Mouse (Mus musculus) bone marrow macrophage, adult 2 months (primary cell): Measurements from ENCODE around the gene Rab30. TPM values are rescaled to one million over a fixed set of nuclear protein-coding genes. Genes with fewer than 3 reads are reported as not detected.
"Not testable (repeated sequence)": the region's sequence is repeated elsewhere in the genome, so short reads cannot be mapped to it uniquely, and the experiment has no call there.

Source experiments
- H3K27ac ChIP-seq: 2 replicates; pipeline ENCODE4 v1.5.1; 2012; ENCODE audit warnings: low read depth, low read length; ENCODE audit not compliant: insufficient read depth
- H3K4me1 ChIP-seq: 2 replicates; pipeline ENCODE4 v1.6.1; 2012; ENCODE audit warnings: low read length; ENCODE audit not compliant: control insufficient read depth, insufficient read depth
- H3K4me3 ChIP-seq: 2 replicates; pipeline ENCODE4 v1.5.1; 2012; ENCODE audit warnings: mild to moderate bottlenecking, low read length, moderate library complexity; ENCODE audit not compliant: insufficient read depth
- CTCF ChIP-seq: IDR thresholded peaks from 2 replicates; pipeline ENCODE4 v1.5.1; 2012; ENCODE audit warnings: low read depth, mild to moderate bottlenecking, low read length, moderate library complexity
- POLR2A ChIP-seq: IDR thresholded peaks from 2 replicates; pipeline ENCODE4 v1.6.1; 2012; ENCODE audit warnings: mild to moderate bottlenecking, low read depth, low read length, borderline replicate concordance
- polyA plus RNA-seq: library from polyadenylated mRNA; stranded (reverse); fragments of >200 nt; gene quantifications from 2 replicates; pipeline ENCODE4 v1.2.4, GENCODE M21; 2012; ENCODE audit not compliant: missing spikeins, insufficient read depth, insufficient read length

Rab30 gene
- polyA plus RNA-seq, 1 experiment: not detected

- H3K4me3 ChIP-seq: peak overlapping the region; percentile 47
- no peak overlapping the region for H3K27ac ChIP-seq
- H3K4me1 ChIP-seq: peaks cover 13% of the 10 kb centered on the region
- TF ChIP-seq CTCF (no peak), POLR2A (no peak)
Observed at GRCm38 (mm10) chr7:92742774-92743173, 1.4 kb downstream of the Rab30 start.

GRCm38 (mm10) chr7:92743325-92743724 is 1.9 kb downstream of the Rab30 start:
- H3K27ac ChIP-seq: no peak overlapping the region
- no peak overlapping the region for H3K4me3 ChIP-seq

GRCm38 (mm10) chr7:92750395-92750794 is 9.0 kb downstream of the Rab30 start:
- no peak overlapping the region for H3K4me3 ChIP-seq
- H3K27ac ChIP-seq: no peak overlapping the region
- no peak for TF ChIP-seq POLR2A
- H3K4me1 ChIP-seq: no peaks in the 10 kb centered on the region

More at GRCm38 (mm10) chr7:92743325-92743724, 1.9 kb downstream of the Rab30 start:
- H3K4me1 ChIP-seq: peaks cover 8% of the 10 kb centered on the region
- TF ChIP-seq CTCF (no peak), POLR2A (no peak)

- Histone ChIP-seq H3K4me1 (no peaks in the 10 kb centered on the region), H3K4me3 (no peak overlapping the region), H3K27ac (no peak overlapping the region)
- TF ChIP-seq CTCF (no peak), POLR2A (no peak)
Observed at GRCm38 (mm10) chr7:92758067-92758466, 16.7 kb downstream of the Rab30 start.

- Histone ChIP-seq H3K27ac (no peak overlapping the region), H3K4me3 (no peak overlapping the region), H3K4me1 (no peaks in the 10 kb centered on the region)
- no peak for TF ChIP-seq CTCF
- no peak for TF ChIP-seq POLR2A
Observed at GRCm38 (mm10) chr7:92760651-92761050, 19.2 kb downstream of the Rab30 start.

DNA sequence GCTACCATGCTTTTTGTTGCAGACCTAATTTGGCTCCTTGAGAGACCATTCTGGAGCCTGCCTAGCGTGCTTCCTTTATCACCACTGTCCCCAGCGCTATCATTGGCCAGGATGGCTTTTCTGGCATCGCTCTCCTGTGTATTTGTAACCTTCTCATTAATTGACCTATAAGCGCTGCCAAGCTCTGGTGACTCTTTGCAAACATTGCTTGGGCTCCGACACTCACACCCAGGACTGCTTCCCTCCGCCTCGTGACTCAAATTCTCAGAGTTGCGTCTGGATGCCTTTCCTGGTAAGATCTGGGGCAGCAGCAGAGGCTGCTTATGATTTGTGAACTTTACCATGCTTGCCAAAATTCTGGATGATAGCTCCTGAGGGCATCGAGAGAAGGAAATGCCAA is 19.8 kb downstream of the Rab30 start:
- H3K27ac ChIP-seq: no peak overlapping the region
- no peak for TF ChIP-seq CTCF
- no peak for TF ChIP-seq POLR2A
- no peaks in the 10 kb centered on the region for H3K4me1 ChIP-seq
- H3K4me3 ChIP-seq: no peak overlapping the region

GRCm38 (mm10) chr7:92765426-92765825 is 24.0 kb downstream of the Rab30 start:
- TF ChIP-seq CTCF (no peak), POLR2A (no peak)
- Histone ChIP-seq H3K4me1 (0 out of 2 replicates have a peak, but pooled peaks cover 2% of the 10 kb centered on the region), H3K27ac (no peak overlapping the region), H3K4me3 (no peak overlapping the region)

GRCm38 (mm10) chr7:92766096-92767090 is 25.0 kb downstream of the Rab30 start:
- H3K4me3 ChIP-seq: no peak overlapping the region
- 0 out of 2 replicates have a peak, but pooled peaks cover 2% of the 10 kb centered on the region for H3K4me1 ChIP-seq
- H3K27ac ChIP-seq: no peak overlapping the region
- TF ChIP-seq POLR2A: no peak
- TF ChIP-seq CTCF: no peak

GRCm38 (mm10) chr7:92768116-92768515 is 26.7 kb downstream of the Rab30 start:
- H3K4me3 ChIP-seq, H3K4me1 ChIP-seq, H3K27ac ChIP-seq: not testable (repeated sequence)

- TF ChIP-seq CTCF (no peak), POLR2A (no peak)
- Histone ChIP-seq H3K27ac (no peak overlapping the region), H3K4me3 (no peak overlapping the region), H3K4me1 (0 out of 2 replicates have a peak, but pooled peaks cover 2% of the 10 kb centered on the region)
Observed at GRCm38 (mm10) chr7:92768859-92769258, 27.5 kb downstream of the Rab30 start.

DNA sequence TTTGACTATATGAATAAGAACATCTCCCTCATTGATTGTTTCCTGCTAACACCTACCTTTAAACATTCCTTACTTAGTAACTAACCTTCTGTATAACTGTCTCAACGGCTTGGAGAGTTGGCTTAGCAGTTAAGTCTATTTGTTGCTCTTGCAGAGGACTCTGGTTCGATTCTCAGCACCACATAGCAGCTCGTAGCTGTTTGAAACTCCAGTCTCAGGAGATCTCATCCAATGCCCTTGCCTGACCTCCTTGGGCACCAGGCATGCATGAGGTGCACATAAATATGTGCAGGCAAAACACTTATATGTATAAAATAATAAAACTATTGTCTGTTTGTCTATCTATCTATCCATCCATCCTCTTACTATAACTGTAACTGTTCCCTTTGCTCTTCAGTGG is 31.6 kb downstream of the Rab30 start:
- no peak overlapping the region for H3K27ac ChIP-seq
- no peak for TF ChIP-seq POLR2A
- no peak for TF ChIP-seq CTCF

More for the DNA sequence above, 31.6 kb downstream of the Rab30 start:
- no peaks in the 10 kb centered on the region for H3K4me1 ChIP-seq
- H3K4me3 ChIP-seq: no peak overlapping the region
